Mouse (Mus musculus) left cerebral cortex, adult 2 months (tissue): Measurements from ENCODE around the gene Tmem163. TPM values are rescaled to one million over a fixed set of nuclear protein-coding genes. Genes with fewer than 3 reads are reported as not detected.

Experiments used
- DNase-seq, 2 experiments: peaks; one replicate each; pipeline ENCODE4 v3.0.0; 2021 to 2022; ENCODE audit warnings: low spot score in 2 of 2, mixed read lengths in 1 of 2; ENCODE audit errors: extremely low spot score in 1 of 2
- H3K27ac ChIP-seq: fragments of 200-600 bp; 2 replicates; pipeline ENCODE4 v1.8.1; 2022
- H3K4me3 ChIP-seq: fragments of 200-600 bp; 2 replicates; pipeline ENCODE4 v1.8.1; 2022
- CTCF ChIP-seq: fragments of 200-600 bp; IDR thresholded peaks from 2 replicates; pipeline ENCODE4 v1.8.1; 2022; ENCODE audit warnings: antibody characterized with exemption, mild to moderate bottlenecking, moderate library complexity
- intact Hi-C: fragments of 180-260 bp; cut with DNase I; formaldehyde crosslinking; loops from one replicate; pipeline ENCODE4 v1.15.1; 2025
- total RNA-seq, 2 experiments: library from RNA; stranded (reverse); gene quantifications; 2 replicates each; pipeline ENCODE4 v1.2.3; 2021

Tmem163 gene
- total RNA-seq, 2 experiments from 2014 or later = 18.0 to 20.0 TPM

DNA sequence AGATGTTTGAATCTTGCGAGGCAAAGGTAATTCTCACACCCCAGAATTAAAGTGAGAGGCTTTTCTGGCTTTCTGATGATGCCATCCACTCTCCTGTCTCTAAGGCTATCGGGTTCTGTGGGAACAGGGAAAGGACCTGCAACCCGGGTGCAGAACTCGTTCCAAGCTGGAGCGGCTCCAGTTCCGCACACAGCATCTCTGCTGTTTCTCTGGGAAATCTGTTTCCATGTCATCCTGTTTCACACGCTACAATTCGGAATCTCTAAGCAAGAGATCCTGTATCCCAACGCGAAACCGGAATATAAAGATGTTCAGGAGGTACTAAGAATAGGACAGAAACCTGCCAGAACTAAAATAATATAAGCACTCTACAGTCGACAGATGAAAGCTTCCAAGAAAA lies 3.2 kb downstream of the Tmem163 start:
- intact Hi-C loops = loop anchor here (5.0 kb wide), 1 partner anchor 91 kb away; no protein-coding TSS in a partner anchor
- H3K4me3 ChIP-seq = peak overlapping the region; percentile 57
- no peak for TF ChIP-seq CTCF
- H3K27ac ChIP-seq = no peak overlapping the region
- DNase-seq = peak; percentile 23 to 26

DNA sequence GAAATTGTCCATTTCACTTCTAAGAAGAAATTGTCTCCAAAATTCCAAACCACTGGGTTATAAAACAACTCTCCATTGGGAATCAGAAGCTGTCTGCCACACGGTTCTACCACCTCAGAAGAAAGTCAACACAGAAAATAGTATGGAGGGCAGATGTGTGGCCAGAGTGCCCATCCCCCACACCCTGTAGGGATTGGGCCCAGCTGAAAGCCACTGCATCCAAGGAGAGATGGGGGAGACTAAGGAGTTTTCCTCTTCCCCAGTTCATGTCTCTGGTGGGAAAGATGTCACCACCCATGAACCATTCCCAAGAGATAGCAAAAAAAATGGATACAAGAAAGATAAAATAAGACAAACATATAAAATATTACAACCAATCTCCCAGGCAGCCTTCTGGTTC lies 4.1 kb downstream of the Tmem163 start:
- Histone ChIP-seq H3K4me3 (no peak overlapping the region; the same call in 1 of the 2 replicates), H3K27ac (no peak overlapping the region)
- no peak for DNase-seq
- TF ChIP-seq CTCF = no peak
- intact Hi-C loops = loop anchor here (5.0 kb wide), 1 partner anchor 92 kb away; no protein-coding TSS in a partner anchor

DNA sequence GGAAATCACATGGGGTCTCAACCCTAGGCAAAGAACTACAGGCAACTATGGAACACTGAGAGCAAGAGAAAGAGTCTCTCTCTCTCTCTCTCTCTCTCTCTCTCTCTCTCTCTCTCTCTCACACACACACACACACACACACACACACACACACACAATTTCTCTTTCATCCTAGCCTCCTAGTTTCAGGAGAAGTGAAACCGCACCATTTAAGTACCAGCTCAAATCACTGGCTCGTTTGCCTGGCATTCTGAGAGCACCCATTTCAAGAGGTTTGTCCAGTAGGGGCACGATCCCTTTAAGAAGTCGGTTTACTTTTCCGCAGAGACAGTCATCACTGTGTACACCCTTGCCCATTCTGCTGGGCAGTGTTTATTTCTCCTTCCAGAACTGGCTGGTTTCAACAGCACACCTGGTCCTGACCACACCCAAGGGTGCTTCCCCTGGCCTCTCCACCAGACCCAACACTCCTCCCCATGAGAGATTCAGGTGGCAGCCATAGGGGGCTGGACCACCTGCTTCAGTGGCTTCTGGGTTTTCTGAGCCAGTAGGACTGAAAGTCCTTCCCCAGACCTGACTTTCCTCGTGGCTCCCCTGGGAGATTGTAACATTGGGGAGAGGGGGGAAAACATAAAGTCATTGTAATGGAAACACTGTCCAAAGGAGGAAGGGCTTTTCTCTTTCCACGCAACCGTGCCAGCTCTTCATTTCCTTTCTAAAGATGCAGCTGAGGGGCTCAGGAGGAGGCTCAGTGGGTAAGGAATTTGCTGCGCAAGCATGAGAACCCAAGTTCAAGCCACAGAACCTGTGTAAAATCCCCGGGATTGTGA lies 5.9 kb downstream of the Tmem163 start:
- Histone ChIP-seq H3K27ac (no peak overlapping the region), H3K4me3 (no peak overlapping the region)
- intact Hi-C loops = no loop called here
- no peak for DNase-seq
- TF ChIP-seq CTCF = no peak

DNA sequence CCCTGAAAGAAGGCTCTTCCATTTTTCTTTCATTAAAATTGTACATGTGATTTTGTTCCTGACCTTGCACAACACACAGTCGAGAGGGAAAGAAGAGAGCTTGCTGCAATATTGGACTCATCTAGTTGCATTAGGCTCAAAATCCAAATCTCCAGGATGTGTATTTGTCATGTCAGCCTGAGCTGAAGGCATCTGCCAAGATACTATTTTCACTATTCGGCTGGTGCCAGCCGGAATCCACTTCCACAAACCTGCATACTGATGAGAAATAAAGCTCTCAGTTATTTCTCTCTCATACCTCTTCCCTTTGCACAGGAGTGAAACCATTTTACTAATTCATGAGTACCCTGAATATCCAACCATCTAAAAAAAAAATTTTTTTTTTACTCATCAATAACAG lies 11.2 kb downstream of the Tmem163 start:
- no peak for TF ChIP-seq CTCF
- intact Hi-C loops = no loop called here
- no peak overlapping the region for H3K4me3 ChIP-seq
- no peak for DNase-seq
- no peak overlapping the region for H3K27ac ChIP-seq

DNA sequence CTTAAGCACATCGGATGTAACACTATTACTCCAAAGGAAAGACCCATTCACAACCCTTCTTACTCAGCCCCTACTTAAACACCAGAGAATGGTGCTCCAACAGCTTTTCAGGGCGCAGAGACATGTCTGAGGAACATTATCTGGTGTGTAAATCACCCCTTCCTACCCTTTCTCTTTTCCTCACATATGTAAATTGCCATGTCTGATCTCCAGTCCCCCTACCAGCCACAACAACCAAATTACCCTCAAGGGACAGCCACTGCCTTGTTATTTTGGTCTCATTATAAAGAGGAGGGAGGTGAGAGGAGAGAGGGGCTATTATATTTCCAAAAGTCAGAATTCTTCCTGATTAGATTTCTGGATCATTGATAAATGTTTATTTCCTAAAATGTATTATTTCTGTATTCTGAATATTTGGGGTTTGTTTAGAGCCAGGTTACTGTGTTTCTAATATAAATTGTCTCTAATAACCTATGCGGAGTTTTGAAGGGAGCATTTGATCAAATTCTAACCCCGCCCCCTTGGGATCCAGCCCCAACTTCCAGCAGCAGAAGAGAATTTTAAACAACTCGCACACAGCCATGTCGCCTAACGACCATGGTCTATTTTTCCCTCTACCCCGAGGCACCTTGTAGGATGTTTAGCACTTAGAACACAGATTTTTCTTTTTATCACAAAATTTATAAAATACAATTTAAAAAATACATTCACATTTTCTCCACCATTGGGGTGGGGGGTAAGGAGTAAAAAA lies 12.1 kb downstream of the Tmem163 start:
- Histone ChIP-seq H3K27ac (no peak overlapping the region), H3K4me3 (no peak overlapping the region)
- no peak for DNase-seq
- TF ChIP-seq CTCF = no peak
- intact Hi-C loops = no loop called here

DNA sequence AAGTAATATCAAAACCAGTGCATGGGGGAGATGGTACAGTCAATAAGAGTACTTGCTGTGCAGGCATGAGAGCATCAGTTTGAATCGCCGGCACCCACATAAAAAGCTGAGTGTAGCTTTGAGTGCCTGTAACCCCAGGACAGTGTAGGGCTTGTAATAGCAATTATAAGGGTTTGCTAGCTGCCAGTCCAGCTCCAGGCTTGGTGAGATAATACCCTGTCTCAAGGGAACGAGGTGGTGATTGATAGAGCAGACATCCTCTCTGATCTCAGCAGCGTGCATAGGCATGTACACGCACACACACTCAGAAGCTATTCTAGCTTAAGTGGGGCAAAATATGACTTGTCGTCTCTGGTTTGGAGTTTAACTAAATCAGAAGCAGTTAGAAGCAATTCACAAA lies 13.1 kb downstream of the Tmem163 start:
- no peak overlapping the region for H3K27ac ChIP-seq
- DNase-seq = no peak
- TF ChIP-seq CTCF = no peak
- no peak overlapping the region for H3K4me3 ChIP-seq
- intact Hi-C loops = no loop called here

DNA sequence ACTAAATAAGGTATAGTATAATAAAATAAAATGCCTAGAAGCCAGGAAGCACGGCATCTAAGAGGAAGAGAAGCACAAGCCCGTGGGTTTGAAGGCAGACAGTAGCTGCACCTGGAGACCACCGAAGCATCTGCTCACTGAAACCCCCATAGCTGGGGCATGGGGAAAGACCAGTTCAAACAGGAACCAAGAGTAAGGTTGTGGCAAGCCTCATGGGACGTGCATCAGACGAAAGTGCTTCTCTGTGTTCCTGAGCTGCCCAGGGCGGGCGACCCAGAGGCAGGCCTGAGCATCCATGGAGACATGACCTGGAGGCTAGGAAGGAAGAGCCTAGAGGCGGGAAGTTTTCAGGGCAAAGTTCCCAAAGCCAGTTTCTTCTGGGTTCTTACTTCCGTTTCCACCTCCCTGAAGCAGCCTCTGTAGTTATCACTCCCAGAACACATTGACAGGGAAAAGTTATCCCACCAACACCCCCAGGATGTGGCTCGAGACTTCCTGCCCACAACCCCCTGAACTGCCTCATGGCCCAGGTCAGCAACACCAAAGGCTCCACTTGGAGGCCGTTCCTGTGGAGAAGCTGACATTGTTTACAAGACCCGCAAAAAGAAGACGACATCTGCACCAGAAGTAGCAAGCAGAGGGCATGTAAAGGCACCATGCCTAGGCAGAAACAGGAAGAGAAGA lies 16.8 kb downstream of the Tmem163 start:
- intact Hi-C loops = no loop called here
- no peak for TF ChIP-seq CTCF
- no peak overlapping the region for H3K4me3 ChIP-seq
- no peak for DNase-seq
- H3K27ac ChIP-seq = no peak overlapping the region

DNA sequence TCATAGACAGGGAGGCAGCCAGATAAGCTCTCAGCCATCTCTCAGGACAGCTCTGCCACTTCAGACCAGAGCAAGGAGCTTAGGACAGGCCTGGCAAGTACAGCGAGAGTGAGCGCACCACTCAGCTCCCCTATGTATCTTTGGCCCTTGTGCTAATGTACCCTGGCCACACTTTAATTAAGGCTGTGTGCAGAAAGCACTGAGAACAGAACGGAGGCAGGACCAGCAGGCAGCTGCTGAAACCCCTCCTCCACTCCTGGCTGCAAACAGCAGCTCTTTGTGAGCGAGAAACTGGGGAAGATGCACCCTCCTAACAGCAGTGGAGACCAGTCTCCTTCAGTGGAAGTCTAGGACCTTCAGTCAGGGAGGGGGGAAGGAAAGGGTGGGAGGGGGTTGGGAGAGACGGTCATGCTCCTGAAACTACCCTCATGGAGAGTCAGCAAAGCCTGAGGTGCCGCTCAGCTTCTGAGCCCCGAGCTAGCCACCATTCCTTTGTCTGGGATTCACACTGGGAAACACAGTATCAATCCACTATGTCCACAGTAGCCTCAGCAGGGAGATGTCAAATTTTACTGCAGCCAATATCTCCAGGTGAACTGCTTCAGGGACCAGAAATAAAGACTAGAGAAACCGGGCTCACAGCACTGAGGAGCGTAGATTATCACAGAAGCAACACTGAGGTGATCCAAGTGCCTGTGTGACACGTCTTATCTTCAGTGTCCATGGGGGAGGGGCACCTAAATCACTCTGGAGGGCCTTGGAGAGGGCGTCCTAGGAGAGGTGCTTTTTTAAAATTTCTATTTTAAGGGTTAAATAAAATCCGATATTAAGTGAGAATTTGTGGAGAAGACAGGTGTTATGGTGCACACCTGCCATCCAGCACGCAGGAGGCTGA lies 18.0 kb downstream of the Tmem163 start:
- DNase-seq = no peak
- intact Hi-C loops = no loop called here
- Histone ChIP-seq H3K4me3 (no peak overlapping the region), H3K27ac (0 out of 2 replicates have a peak overlapping the region, but pooled peaks have one; percentile 36)
- TF ChIP-seq CTCF = no peak

DNA sequence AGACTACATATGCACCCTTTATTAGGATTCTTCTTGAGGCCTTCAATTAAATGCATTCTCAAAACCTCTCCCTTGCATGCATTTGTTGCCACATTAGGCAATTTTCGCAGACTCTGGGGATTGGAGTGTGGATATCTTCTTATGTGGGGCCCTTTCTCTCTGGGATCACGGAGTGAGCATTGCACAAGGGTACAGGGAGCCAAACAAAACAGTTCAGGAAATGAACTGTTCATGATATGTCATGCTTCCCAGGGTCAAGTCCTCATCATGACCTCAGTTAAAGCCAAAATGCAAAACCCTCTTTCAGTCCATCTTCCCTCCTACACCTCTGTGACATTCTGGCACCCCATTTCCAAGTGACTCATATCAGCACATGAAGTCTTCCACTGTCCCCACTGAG lies 27.8 kb downstream of the Tmem163 start:
- TF ChIP-seq CTCF = no peak
- intact Hi-C loops = no loop called here
- DNase-seq = no peak
- Histone ChIP-seq H3K27ac (no peak overlapping the region), H3K4me3 (no peak overlapping the region)

DNA sequence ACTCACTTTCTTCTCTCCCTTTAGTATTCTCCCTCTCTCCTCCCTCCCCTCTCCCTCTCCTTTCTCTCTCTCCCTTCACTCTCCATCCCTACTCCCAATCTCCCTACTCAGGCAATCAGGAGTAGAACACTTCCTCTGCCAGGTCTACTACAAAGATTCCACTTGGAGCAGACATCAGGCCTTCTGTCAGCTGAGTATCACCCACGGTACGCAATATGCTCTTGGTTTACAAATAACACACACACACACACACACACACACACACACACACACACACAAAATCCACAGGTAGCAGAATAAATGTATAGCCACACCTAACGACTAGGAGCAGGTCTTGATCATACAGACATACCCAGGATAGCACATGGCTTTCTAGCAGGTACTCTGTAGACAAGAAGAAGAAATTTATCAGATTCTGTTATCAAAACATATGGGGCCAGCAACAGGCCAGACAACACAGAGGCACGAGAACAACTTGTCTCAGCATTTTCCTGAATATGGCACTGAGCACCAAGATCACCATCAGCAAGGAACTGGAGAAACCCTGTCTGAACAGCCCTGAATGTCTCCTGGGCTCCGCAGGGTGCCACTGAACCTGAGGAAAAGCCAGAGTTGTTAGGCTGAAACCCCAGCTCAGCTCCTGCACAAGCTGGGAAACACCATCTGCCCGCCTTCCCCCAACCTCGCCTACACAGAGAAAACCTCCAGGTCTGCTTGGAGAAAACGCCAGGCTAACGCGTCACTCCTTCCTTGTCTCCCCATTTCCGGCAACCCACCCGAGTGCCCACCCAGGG lies 36.2 kb downstream of the Tmem163 start:
- Histone ChIP-seq H3K27ac (no peak overlapping the region), H3K4me3 (no peak overlapping the region)
- no peak for TF ChIP-seq CTCF
- intact Hi-C loops = no loop called here
- peak; percentile 15 to 18 for DNase-seq
